Mouse (Mus musculus) cerebellum, adult (tissue): ENCODE results near the gene Trabd.

ENCODE experiments used
- ATAC-seq: cut with Nextera tagmentation; 2 replicates; pipeline ENCODE4 v1.9.2; 2017; ENCODE audit warnings: mild to moderate bottlenecking, moderate library complexity, mixed read lengths; ENCODE audit not compliant: insufficient number of reproducible peaks, low FRiP score, low TSS enrichment

The Trabd gene

DNA sequence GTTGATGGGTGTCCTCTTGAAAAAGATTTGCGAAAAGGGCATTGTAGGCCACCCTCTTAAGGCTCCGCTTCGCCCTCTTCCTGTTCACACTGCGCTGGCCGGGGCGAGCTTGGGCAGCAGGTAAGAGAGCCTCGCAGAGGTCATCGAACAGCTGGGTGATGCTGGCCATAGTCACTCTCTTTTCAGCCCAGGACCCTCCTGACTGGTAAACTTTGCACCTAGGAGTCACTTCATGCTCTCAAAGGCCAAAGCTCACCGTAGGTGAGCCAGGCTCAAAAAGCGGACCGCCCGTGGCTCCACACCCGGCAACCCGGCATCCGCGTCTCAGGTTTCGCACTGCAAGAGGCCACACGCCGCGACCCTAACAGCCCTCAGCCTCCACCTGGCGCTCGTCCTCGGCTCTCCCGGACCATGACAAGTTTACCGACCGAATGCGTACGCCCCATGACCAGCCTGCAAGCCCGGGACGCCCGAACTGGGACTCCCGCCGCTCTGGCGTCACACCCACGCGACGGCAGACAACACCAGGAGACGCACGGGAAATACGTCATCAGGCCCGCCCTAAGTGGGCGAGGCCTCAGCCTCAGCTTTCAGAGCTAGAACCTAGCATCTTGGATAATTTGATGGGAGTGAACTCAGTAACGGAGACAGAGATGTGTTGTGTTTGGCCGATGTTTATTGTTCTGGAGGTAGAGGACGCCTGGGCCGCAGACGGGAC lies 47.9 kb downstream of the Trabd start, which contains the start of gene Tubgcp6:
Gene Tubgcp6 (minus strand): TSS at position 464 of the 718 bp plus-strand sequence.
- ATAC-seq, result peak; percentile 69

DNA sequence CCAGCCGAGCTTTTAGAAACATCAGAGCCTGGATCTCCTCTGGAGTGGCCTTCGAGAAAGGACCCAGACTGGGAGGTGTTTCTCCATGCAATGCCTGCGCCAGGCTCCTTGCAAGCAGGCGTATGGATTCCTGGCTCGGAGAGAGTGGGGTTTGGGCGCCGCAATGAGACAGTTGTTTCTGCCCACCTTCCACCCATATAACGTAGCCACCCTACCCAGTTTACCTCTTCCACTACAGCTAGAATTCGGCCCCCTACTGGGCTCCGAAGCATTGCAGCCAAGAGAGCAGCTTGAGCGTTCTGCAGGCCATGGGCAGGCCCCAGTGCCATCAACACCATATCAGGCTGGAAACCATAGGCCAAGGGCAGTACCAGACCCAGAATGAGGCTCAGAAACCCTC lies 48.7 kb downstream of the Trabd start:
- no peak for ATAC-seq

DNA sequence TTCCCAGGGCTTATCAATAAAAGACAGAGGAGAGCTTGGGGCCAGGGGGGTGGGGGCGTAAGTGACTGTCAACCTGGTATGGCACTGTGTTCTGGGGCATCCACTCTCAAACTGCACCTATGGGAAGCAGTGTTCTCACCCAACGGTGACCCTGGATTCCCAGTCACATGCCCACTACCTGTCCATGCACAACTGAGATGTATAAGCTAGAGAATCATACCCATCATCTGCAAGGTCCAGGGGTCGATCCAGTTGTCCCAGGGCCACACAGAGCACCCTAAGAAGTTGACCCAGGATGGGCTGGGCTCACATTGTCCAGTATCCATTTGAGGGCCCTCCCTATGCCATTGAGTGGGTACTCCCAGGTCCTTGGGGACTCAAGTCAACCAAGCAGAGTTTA lies 49.4 kb downstream of the Trabd start:
- no peak for ATAC-seq

DNA sequence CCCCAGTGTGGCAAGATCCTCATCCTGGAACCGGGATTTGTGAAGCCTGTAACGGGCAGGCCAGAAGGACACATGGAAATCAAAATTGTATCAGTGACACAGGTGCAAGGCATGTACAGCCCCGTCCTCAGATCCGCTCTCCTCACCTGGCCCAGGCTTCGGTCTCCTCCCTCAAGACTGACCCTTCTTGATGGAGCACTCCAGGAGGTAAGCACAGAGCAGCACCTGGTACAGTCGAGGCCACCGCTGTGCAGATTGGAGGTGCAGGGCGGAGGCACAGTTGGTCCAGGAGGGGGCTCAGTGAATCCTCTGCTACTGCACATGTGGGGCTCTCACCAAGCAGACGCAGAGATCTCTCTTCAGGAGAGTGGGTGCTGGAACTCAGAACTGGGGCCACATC lies 50.4 kb downstream of the Trabd start:
- no peak for ATAC-seq

DNA sequence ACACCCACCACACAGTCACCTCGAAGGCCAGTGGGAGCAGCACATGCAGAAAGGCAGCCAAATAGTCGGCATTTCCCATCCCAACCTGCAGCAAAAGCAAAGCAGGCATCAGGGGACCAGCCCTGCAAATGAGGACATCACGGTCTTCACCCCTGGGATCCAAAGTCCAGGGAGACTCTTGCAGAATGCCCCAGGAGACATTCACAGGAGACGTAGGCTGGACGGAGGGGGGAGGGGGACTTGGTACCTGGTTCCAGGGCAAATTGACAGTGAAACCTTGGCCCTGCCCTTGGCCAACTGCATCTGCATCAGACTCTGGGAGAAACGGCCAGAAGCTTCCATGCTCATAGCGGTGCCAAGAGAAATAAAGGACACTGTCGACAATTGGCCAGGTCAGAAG lies 51.7 kb downstream of the Trabd start:
- ATAC-seq, result no peak

DNA sequence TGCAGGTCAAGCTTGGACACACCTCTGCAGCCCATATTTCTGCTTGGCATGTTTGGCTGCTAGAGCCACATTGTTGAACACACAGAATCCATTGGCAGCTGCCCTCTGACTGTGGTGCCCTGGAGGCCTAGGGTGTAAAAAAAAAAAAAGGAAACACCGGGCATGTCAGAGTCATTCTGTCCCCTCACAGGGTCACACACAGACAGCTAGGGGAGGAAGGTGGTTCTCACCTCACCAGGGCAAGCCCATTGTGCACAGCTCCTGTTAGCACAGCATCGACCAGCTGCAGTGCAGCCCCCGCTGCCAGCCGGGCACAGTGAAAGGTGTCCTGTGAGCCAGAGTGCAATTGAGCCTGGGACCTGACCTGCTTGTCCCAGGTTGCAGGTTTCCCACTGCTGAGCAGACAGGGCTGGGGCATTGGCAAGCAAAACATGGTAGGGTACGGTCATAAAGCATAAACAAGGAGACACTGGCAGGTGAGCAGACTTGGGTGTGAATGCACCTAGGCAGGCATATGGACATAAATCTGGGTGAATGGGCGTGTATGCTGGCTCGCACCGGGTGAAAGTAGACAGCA lies 52.5 kb downstream of the Trabd start:
- no peak for ATAC-seq

DNA sequence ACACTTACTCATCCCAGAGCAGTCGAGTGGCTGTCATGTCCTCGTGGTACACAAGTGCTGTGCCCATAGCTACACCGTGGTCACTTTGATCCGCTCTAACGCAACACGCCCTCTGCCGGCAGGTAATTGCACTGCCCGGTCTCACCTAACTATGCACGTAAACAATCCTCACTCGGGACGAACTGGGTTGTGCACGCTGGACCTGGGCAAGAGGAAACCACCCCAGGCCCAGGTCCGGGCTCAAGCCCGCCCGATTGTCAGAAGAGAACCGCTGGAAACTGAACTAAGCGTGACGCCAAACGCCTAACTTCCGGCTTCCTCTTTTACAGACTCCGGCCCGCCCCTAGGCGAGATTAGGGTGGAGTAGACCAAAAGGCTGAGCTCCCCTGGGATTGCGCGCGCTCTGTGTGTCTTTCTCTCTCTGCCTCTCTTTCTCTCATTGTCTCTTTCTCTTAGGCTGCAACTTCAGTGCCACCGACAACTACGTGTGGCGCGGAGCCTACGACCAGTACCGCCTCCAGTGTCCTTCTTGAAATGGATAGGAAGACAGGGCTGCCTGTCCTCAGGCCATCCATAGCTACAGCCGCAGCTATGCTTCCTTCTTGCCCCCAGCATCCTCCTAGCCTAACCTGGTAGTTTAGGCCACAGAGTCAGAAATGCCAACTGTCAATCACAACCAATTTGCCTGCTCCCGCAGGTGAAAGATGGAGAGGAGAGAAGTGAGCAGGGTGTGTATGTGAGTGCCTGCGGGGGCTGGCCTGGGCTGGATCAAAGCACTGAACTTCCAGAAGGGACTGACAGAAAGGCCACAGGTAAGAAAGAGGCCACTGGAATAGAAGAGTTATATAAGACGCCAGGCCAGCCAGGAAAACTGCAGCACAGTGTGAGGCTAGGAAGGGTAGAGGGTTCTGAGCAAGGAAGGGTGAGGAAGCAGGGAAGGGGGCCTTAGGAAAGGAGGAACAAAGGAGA lies 53.7 kb downstream of the Trabd start, which contains the start of gene Hdac10:
Gene Hdac10 (minus strand): TSS at position 319 of the 969 bp plus-strand sequence.
- ATAC-seq, result peak; percentile 72

DNA sequence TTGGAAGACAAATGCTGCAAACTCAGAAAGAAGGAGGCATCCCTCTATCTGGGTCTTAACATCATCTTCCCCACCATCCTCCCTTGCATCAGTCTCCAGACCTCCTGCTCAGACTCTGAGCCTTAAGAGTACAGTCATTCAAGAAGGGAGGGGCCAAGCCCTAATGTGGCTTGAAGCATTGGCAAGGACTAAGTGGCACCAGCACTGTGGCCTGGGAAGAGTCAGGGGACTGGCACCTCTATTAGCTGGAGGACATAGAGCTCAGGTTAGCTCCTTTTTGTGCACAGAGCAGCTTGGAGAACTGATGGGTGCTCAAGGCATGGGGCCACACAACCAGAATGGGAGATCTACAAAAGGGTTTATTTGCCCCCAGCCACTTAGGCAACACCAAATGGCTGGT lies 55.3 kb downstream of the Trabd start:
- ATAC-seq, result no peak

DNA sequence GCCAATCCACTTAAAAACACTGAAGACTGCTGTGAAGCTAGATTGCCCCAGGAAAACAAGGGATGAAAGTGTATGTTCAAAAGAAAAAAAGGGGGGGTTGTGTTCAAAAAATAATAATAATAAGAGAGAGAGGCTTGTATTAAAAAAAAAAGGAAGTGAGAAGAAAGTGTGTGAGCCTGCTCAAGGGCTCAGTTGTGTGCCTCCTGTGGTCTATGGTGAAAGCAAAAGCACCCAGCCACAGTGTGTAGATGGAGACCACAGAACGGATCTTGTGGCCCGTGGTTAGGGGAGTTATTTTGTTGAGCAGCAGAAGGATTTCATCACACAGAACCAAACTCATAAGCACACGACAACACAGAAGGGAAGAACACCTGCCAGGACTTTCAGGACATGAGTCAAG lies 56.4 kb downstream of the Trabd start:
- no peak for ATAC-seq
